Mouse (Mus musculus) lung, embryonic 14.5 days (tissue): ENCODE measurements around the gene Atxn1. TPM values are rescaled to one million over a fixed set of nuclear protein-coding genes. Genes with fewer than 3 reads are reported as not detected.
A peak's percentile ranks its signal among the peaks of the same experiment; 100 is the strongest.

Experiments used
- ATAC-seq: fragments of 200-750 bp; cut with Nextera tagmentation; 2 replicates; pipeline ENCODE4 v1.8.0; 2017; ENCODE audit warnings: mild to moderate bottlenecking, moderate TSS enrichment, moderate library complexity; ENCODE audit not compliant: insufficient read depth
- DNase-seq: peaks from one replicate; pipeline ENCODE4 v3.0.0-alpha.2; 2015
- H3K27ac ChIP-seq: fragments of 300-500 bp; sonication (generic); 2 replicates; pipeline ENCODE4 v1.5.1; 2014; ENCODE audit warnings: low read depth, mild to moderate bottlenecking, moderate library complexity
- H3K27me3 ChIP-seq: fragments of 300-500 bp; sonication (generic); 2 replicates; pipeline ENCODE4 v1.6.1; 2014; ENCODE audit warnings: low read length, control low read depth; ENCODE audit not compliant: insufficient read depth
- H3K36me3 ChIP-seq: fragments of 300-500 bp; sonication (generic); 2 replicates; pipeline ENCODE4 v1.6.1; 2014; ENCODE audit warnings: control low read depth; ENCODE audit not compliant: insufficient read depth
- H3K4me1 ChIP-seq: fragments of 300-500 bp; sonication (generic); 2 replicates; pipeline ENCODE4 v1.6.1; 2014; ENCODE audit warnings: antibody characterized with exemption, control low read depth; ENCODE audit not compliant: insufficient read depth
- H3K4me2 ChIP-seq: fragments of 300-500 bp; sonication (generic); 2 replicates; pipeline ENCODE4 v1.6.1; 2014; ENCODE audit warnings: mild to moderate bottlenecking
- H3K4me3 ChIP-seq: fragments of 300-500 bp; sonication (generic); 2 replicates; pipeline ENCODE4 v1.5.1; 2014; ENCODE audit warnings: low read depth, low read length
- H3K9ac ChIP-seq: fragments of 300-500 bp; sonication (generic); 2 replicates; pipeline ENCODE4 v1.6.1; 2014
- H3K9me3 ChIP-seq: fragments of 300-500 bp; sonication (generic); 2 replicates; pipeline ENCODE4 v1.6.1; 2016; ENCODE audit warnings: low read depth, low read length, control low read depth
- CTCF ChIP-seq: IDR thresholded peaks from 2 replicates; pipeline ENCODE4 v1.5.1; 2016; ENCODE audit warnings: antibody characterized with exemption, low read depth
- WGBS: fragments of 180-500 bp; shearing (Covaris S2); extraction: QIAGEN DNeasy Blood & Tissue Kit; methylation state at CpG from one replicate; pipeline ENCODE4 v1.1.7; 2014; 5-methylcytosine and 5-hydroxymethylcytosine counted together
- polyA plus RNA-seq: library from polyadenylated mRNA; unstranded; fragments of >200 nt; fragmentation: Nextera tagmentation; extraction: Ambion mirVana; gene quantifications from 2 replicates; pipeline ENCODE4 v1.2.1, GENCODE M21; 2014

The Atxn1 gene
- polyA plus RNA-seq, 1 experiment from 2014 or later, result 3.9 TPM

DNA sequence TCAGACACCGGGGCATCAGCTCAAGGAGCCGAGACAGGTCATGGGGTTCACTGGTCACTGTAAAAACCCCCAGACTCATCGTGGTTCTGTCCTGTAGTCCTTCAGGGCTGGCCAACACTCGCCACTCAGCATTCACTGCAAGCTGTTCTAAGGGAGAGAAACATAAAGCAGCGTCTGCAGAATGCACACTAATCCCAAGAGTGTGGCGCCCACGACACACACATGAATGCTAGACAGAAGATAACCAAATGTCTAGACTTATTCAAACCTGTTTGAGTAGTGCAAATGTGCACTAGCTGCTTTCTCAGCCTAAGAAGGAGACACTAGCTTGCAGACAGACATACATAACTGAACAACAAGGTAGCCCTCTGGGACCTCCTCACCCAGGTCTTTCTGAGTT is 321.9 kb downstream of the Atxn1 start:
- Histone ChIP-seq H3K9ac (no peak overlapping the region), H3K27me3 (no peaks in the 10 kb centered on the region), H3K4me3 (no peak overlapping the region), H3K9me3 (no peaks in the 10 kb centered on the region), H3K4me2 (no peak overlapping the region), H3K4me1 (peaks cover 7% of the 10 kb centered on the region; the same call in 1 of the 2 replicates), H3K36me3 (no peaks in the 10 kb centered on the region), H3K27ac (no peak overlapping the region)
- 58% methylated on average over 7 of the region's 7 CpGs for WGBS
- ATAC-seq, result no peak
- no peak for TF ChIP-seq CTCF
- no peak for DNase-seq

GRCm38 (mm10) chr13:45640431-45640830 is 324.4 kb downstream of the Atxn1 start:
- ATAC-seq, result no peak
- no peak for DNase-seq
- Histone ChIP-seq H3K9ac (no peak overlapping the region), H3K27me3 (no peaks in the 10 kb centered on the region), H3K4me3 (no peak overlapping the region), H3K27ac (no peak overlapping the region), H3K4me1 (peaks cover 7% of the 10 kb centered on the region; the same call in 1 of the 2 replicates), H3K4me2 (no peak overlapping the region), H3K9me3 (no peaks in the 10 kb centered on the region), H3K36me3 (no peaks in the 10 kb centered on the region)
- TF ChIP-seq CTCF, result no peak
- 41% methylated on average over 5 of the region's 5 CpGs for WGBS

DNA sequence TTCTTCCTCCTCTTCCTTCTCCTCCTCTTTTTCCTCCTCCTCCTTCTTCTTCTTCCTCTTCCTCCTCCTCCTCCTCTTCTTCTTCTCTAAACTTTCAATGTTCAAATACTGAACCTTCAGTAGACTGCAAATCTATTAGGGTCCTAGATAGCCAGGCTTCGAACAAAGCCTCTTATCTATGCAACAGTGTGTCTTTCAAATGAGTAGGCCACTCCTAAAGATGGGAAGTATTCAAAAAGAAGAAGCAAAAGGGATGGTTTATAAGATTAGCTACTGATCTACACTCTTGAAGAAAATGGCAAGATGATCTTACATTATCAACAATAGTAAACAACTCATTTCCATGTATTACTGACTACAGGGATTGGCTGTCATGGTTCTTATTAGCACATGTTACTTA is 326.5 kb downstream of the Atxn1 start:
- no peaks in the 10 kb centered on the region for H3K36me3 ChIP-seq
- no peak overlapping the region for H3K27ac ChIP-seq
- no peak for ATAC-seq
- no peaks in the 10 kb centered on the region for H3K27me3 ChIP-seq
- DNase-seq, result no peak
- H3K9ac ChIP-seq, result no peak overlapping the region
- no peak overlapping the region for H3K4me3 ChIP-seq
- H3K4me1 ChIP-seq, result 0 out of 2 replicates have a peak, but pooled peaks cover under 1% of the 10 kb centered on the region
- H3K4me2 ChIP-seq, result no peak overlapping the region
- H3K9me3 ChIP-seq, result no peaks in the 10 kb centered on the region
- no peak for TF ChIP-seq CTCF
- WGBS, result 81% methylated on average over 1 of the region's 1 CpGs

- 42% methylated on average over 8 of the region's 8 CpGs for WGBS
- Histone ChIP-seq H3K9me3 (no peaks in the 10 kb centered on the region), H3K36me3 (no peaks in the 10 kb centered on the region), H3K4me2 (no peak overlapping the region), H3K4me1 (no peaks in the 10 kb centered on the region), H3K9ac (no peak overlapping the region), H3K27me3 (no peaks in the 10 kb centered on the region), H3K27ac (no peak overlapping the region), H3K4me3 (no peak overlapping the region)
- TF ChIP-seq CTCF, result peak; percentile 75
- DNase-seq, result peak; percentile 80
- no peak for ATAC-seq
Measured at GRCm38 (mm10) chr13:45637324-45637723, 327.5 kb downstream of the Atxn1 start.

GRCm38 (mm10) chr13:45636435-45636834 is 328.4 kb downstream of the Atxn1 start:
- H3K4me1 ChIP-seq, result no peaks in the 10 kb centered on the region
- TF ChIP-seq CTCF, result no peak
- H3K9ac ChIP-seq, result no peak overlapping the region
- no peaks in the 10 kb centered on the region for H3K27me3 ChIP-seq
- H3K4me3 ChIP-seq, result no peak overlapping the region
- H3K4me2 ChIP-seq, result no peak overlapping the region
- H3K27ac ChIP-seq, result no peak overlapping the region
- DNase-seq, result no peak
- no peak for ATAC-seq
- no peaks in the 10 kb centered on the region for H3K36me3 ChIP-seq
- H3K9me3 ChIP-seq, result no peaks in the 10 kb centered on the region
- 79% methylated on average over 3 of the region's 3 CpGs for WGBS

DNA sequence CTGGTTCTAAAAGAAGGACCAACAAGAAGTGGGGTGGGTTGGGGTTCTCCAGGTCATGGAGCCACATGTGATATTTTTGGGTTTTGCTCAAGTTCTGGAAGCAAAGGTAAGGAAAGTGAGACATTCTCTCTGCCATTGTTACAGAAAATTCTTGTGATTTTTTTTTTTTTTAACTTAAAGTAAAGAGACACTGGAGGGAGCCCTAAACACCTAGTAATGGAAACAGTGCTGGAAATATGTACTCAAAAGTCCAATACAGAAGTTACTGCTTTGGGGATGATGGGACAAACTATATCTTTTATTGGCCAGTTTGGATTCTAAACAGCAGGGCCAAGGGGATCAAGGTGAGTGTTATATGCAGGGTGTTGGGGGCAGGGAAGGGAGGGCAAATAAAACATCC is 330.9 kb downstream of the Atxn1 start:
- Histone ChIP-seq H3K27ac (no peak overlapping the region), H3K36me3 (no peaks in the 10 kb centered on the region), H3K4me1 (no peaks in the 10 kb centered on the region), H3K27me3 (no peaks in the 10 kb centered on the region), H3K9me3 (no peaks in the 10 kb centered on the region), H3K4me3 (no peak overlapping the region), H3K4me2 (no peak overlapping the region), H3K9ac (no peak overlapping the region)
- ATAC-seq (no peak), DNase-seq (no peak)
- TF ChIP-seq CTCF, result no peak

DNA sequence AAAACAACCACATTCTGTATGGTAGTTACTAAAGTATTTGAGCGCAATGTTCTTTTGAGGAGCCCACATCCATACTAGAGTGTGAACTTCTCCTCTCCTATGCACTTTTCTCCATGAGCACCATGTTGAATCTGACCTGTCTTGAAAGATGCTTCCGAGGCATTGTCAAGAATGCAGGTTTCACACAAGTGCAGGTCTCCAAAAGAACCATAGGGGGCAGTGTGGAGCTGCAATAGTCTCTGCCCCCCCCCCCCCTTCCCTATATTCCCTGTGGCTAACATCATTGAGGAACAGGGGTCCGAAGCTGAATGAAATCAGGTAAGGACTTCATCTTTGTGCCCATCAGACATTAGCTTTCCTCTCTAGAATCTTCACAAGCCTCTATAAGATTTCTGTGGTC is 332.7 kb downstream of the Atxn1 start:
- H3K4me2 ChIP-seq, result no peak overlapping the region
- no peak overlapping the region for H3K27ac ChIP-seq
- 82% methylated on average over 3 of the region's 3 CpGs for WGBS
- peaks cover 8% of the 10 kb centered on the region for H3K4me1 ChIP-seq
- H3K27me3 ChIP-seq, result no peaks in the 10 kb centered on the region
- no peak for ATAC-seq
- no peaks in the 10 kb centered on the region for H3K9me3 ChIP-seq
- no peak for DNase-seq
- no peak overlapping the region for H3K9ac ChIP-seq
- peak; percentile 44 for TF ChIP-seq CTCF
- no peaks in the 10 kb centered on the region for H3K36me3 ChIP-seq
- no peak overlapping the region for H3K4me3 ChIP-seq
